Mouse (Mus musculus): Measurements from ENCODE around the gene Snx29. TPM values are rescaled to one million over a fixed set of nuclear protein-coding genes. Genes with fewer than 3 reads are reported as not detected.

Gene Snx29
- total RNA-seq, 1 experiment: 9.6 TPM

- Histone ChIP-seq H3K9ac (ENCODE audit: insufficient read depth, low read depth, low read length, poor library complexity, severe bottlenecking) (no peak overlapping the region), H3K4me1 (ENCODE audit: control insufficient read depth in 2 of 2, insufficient read depth in 2 of 2, low read length in 2 of 2, poor library complexity in 1 of 2) (0 out of 4 replicates have a peak, but pooled peaks cover 0 to 2% of the 10 kb centered on the region in 2 experiments), H3K27ac (ENCODE audit: insufficient read depth, low read depth, low read length, poor library complexity, severe bottlenecking) (no peak overlapping the region), H3K4me3 (ENCODE audit: insufficient read depth in 1 of 2, low read depth in 1 of 2, low read length in 2 of 2, poor library complexity in 1 of 2, severe bottlenecking in 1 of 2) (no peak overlapping the region), H3K36me3 (ENCODE audit: control insufficient read depth, insufficient read depth, low read length, poor library complexity, severe bottlenecking) (no peaks in the 10 kb centered on the region), H3K9me3 (ENCODE audit: control insufficient read depth, insufficient read depth, low read depth, low read length) (no peaks in the 10 kb centered on the region)
- no peak for TF ChIP-seq MAFK (IDR thresholded peaks at IDR 0.05; ENCODE audit: insufficient read depth, low read depth, low read length)
- TF ChIP-seq ZNF384 (IDR thresholded peaks at IDR 0.05; ENCODE audit: low read depth, low read length): no peak
- no peak for TF ChIP-seq ZC3H11A (IDR thresholded peaks at IDR 0.05; ENCODE audit: borderline replicate concordance, low read depth, low read length)
- TF ChIP-seq CHD2 (IDR thresholded peaks at IDR 0.05; ENCODE audit: low read depth, low read length): no peak
- no peak for TF ChIP-seq HCFC1 (IDR thresholded peaks at IDR 0.05; ENCODE audit: borderline replicate concordance, insufficient read depth, low read length)
- no peak for DNase-seq (ENCODE audit: low read depth, low spot score)
- in situ Hi-C loops (cut with MboI; ENCODE audit: low sequenced_read_pairs in 2 of 2, unreplicated experiment in 2 of 2): no loop called here
Measured at GRCm38 (mm10) chr16:11469491-11469890, 146.8 kb downstream of the Snx29 start.

DNA sequence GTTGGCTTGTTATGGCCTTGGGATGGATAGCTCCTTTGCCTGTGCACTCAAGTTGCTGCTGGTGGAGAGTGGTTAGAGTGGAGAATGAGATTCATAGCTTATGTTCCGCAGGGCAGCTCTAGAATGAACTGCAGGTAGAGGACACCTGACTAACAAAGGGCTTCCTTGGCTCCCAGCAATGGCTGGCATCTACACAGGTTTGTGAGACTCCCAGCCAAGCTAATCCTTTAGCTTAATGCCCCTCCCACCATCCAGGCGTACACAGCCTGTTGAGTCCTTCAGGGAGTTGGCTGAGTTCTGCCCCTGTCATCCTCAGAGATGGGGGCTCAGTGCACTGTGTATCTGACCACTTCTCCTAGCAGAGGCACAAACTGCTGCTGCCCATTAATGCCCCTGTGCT lies 148.5 kb downstream of the Snx29 start:
- no peak overlapping the region for H3K4me3 ChIP-seq (ENCODE audit: insufficient read depth in 1 of 2, low read depth in 1 of 2, low read length in 2 of 2, poor library complexity in 1 of 2, severe bottlenecking in 1 of 2)
- no peak for DNase-seq (ENCODE audit: low read depth, low spot score)
- no peaks in the 10 kb centered on the region for H3K36me3 ChIP-seq (ENCODE audit: control insufficient read depth, insufficient read depth, low read length, poor library complexity, severe bottlenecking)
- H3K9me3 ChIP-seq (ENCODE audit: control insufficient read depth, insufficient read depth, low read depth, low read length): no peaks in the 10 kb centered on the region
- H3K4me1 ChIP-seq (ENCODE audit: control insufficient read depth in 2 of 2, insufficient read depth in 2 of 2, low read length in 2 of 2, poor library complexity in 1 of 2): 0 out of 4 replicates have a peak, but pooled peaks cover 0 to 2% of the 10 kb centered on the region in 2 experiments
- in situ Hi-C loops (cut with MboI; ENCODE audit: low sequenced_read_pairs in 2 of 2, unreplicated experiment in 2 of 2): no loop called here
- no peak overlapping the region for H3K27ac ChIP-seq (ENCODE audit: insufficient read depth, low read depth, low read length, poor library complexity, severe bottlenecking)
- no peak overlapping the region for H3K9ac ChIP-seq (ENCODE audit: insufficient read depth, low read depth, low read length, poor library complexity, severe bottlenecking)
- TF ChIP-seq CHD2 (IDR thresholded peaks at IDR 0.05; ENCODE audit: low read depth, low read length) (no peak), HCFC1 (IDR thresholded peaks at IDR 0.05; ENCODE audit: borderline replicate concordance, insufficient read depth, low read length) (no peak)

DNA sequence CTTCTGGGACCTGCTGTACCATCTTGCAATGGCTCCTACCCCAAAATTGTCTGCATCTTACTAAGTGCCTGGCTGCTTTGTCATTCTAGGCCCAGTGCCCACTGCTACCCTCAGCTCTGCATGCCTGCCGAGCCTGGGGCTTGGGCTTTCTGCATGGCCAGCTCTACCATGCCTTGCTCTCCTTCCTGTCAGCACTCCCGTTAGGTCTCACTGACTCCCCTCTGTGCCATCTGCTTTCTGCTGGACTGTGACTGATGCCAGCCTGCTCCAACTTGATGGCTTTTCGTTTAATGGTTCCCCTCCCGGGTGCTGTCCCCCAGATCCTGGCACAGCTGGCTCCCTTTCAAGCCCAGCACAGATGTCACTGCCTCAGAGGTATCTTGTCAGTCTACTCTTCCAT lies 150.1 kb downstream of the Snx29 start:
- H3K4me1 ChIP-seq (ENCODE audit: control insufficient read depth in 2 of 2, insufficient read depth in 2 of 2, low read length in 2 of 2, poor library complexity in 1 of 2): 0 out of 4 replicates have a peak, but pooled peaks cover 0 to 2% of the 10 kb centered on the region in 2 experiments
- no peak overlapping the region for H3K4me3 ChIP-seq (ENCODE audit: insufficient read depth in 1 of 2, low read depth in 1 of 2, low read length in 2 of 2, poor library complexity in 1 of 2, severe bottlenecking in 1 of 2)
- DNase-seq (ENCODE audit: low read depth, low spot score): no peak
- no peak for TF ChIP-seq HCFC1 (IDR thresholded peaks at IDR 0.05; ENCODE audit: borderline replicate concordance, insufficient read depth, low read length)
- TF ChIP-seq ZC3H11A (IDR thresholded peaks at IDR 0.05; ENCODE audit: borderline replicate concordance, low read depth, low read length): no peak
- TF ChIP-seq MAFK (IDR thresholded peaks at IDR 0.05; ENCODE audit: insufficient read depth, low read depth, low read length): no peak
- TF ChIP-seq ZNF384 (IDR thresholded peaks at IDR 0.05; ENCODE audit: low read depth, low read length): no peak
- no peak for TF ChIP-seq CHD2 (IDR thresholded peaks at IDR 0.05; ENCODE audit: low read depth, low read length)
- H3K36me3 ChIP-seq (ENCODE audit: control insufficient read depth, insufficient read depth, low read length, poor library complexity, severe bottlenecking): no peaks in the 10 kb centered on the region
- H3K9ac ChIP-seq (ENCODE audit: insufficient read depth, low read depth, low read length, poor library complexity, severe bottlenecking): no peak overlapping the region
- H3K9me3 ChIP-seq (ENCODE audit: control insufficient read depth, insufficient read depth, low read depth, low read length): no peaks in the 10 kb centered on the region
- in situ Hi-C loops (cut with MboI; ENCODE audit: low sequenced_read_pairs in 2 of 2, unreplicated experiment in 2 of 2): no loop called here
- no peak overlapping the region for H3K27ac ChIP-seq (ENCODE audit: insufficient read depth, low read depth, low read length, poor library complexity, severe bottlenecking)

GRCm38 (mm10) chr16:11473474-11473873 lies 150.8 kb downstream of the Snx29 start:
- Histone ChIP-seq H3K4me3 (ENCODE audit: insufficient read depth in 1 of 2, low read depth in 1 of 2, low read length in 2 of 2, poor library complexity in 1 of 2, severe bottlenecking in 1 of 2) (no peak overlapping the region), H3K9me3 (ENCODE audit: control insufficient read depth, insufficient read depth, low read depth, low read length) (no peaks in the 10 kb centered on the region), H3K4me1 (ENCODE audit: control insufficient read depth in 2 of 2, insufficient read depth in 2 of 2, low read length in 2 of 2, poor library complexity in 1 of 2) (0 out of 4 replicates have a peak, but pooled peaks cover 0 to 2% of the 10 kb centered on the region in 2 experiments), H3K27ac (ENCODE audit: insufficient read depth, low read depth, low read length, poor library complexity, severe bottlenecking) (no peak overlapping the region), H3K9ac (ENCODE audit: insufficient read depth, low read depth, low read length, poor library complexity, severe bottlenecking) (no peak overlapping the region), H3K36me3 (ENCODE audit: control insufficient read depth, insufficient read depth, low read length, poor library complexity, severe bottlenecking) (no peaks in the 10 kb centered on the region)
- no peak for DNase-seq (ENCODE audit: low read depth, low spot score)
- TF ChIP-seq MAFK (IDR thresholded peaks at IDR 0.05; ENCODE audit: insufficient read depth, low read depth, low read length) (no peak), CHD2 (IDR thresholded peaks at IDR 0.05; ENCODE audit: low read depth, low read length) (no peak), HCFC1 (IDR thresholded peaks at IDR 0.05; ENCODE audit: borderline replicate concordance, insufficient read depth, low read length) (no peak)
- in situ Hi-C loops (cut with MboI; ENCODE audit: low sequenced_read_pairs in 2 of 2, unreplicated experiment in 2 of 2): no loop called here

- Histone ChIP-seq H3K36me3 (ENCODE audit: control insufficient read depth, insufficient read depth, low read length, poor library complexity, severe bottlenecking) (no peaks in the 10 kb centered on the region), H3K27ac (ENCODE audit: insufficient read depth, low read depth, low read length, poor library complexity, severe bottlenecking) (no peak overlapping the region), H3K4me3 (ENCODE audit: insufficient read depth in 1 of 2, low read depth in 1 of 2, low read length in 2 of 2, poor library complexity in 1 of 2, severe bottlenecking in 1 of 2) (no peak overlapping the region), H3K9ac (ENCODE audit: insufficient read depth, low read depth, low read length, poor library complexity, severe bottlenecking) (no peak overlapping the region), H3K4me1 (ENCODE audit: control insufficient read depth in 2 of 2, insufficient read depth in 2 of 2, low read length in 2 of 2, poor library complexity in 1 of 2) (no peaks in the 10 kb centered on the region), H3K9me3 (ENCODE audit: control insufficient read depth, insufficient read depth, low read depth, low read length) (no peaks in the 10 kb centered on the region)
- DNase-seq (ENCODE audit: low read depth, low spot score): no peak
- TF ChIP-seq CHD2 (IDR thresholded peaks at IDR 0.05; ENCODE audit: low read depth, low read length) (no peak), ZC3H11A (IDR thresholded peaks at IDR 0.05; ENCODE audit: borderline replicate concordance, low read depth, low read length) (no peak), ZNF384 (IDR thresholded peaks at IDR 0.05; ENCODE audit: low read depth, low read length) (no peak), MAFK (IDR thresholded peaks at IDR 0.05; ENCODE audit: insufficient read depth, low read depth, low read length) (no peak), HCFC1 (IDR thresholded peaks at IDR 0.05; ENCODE audit: borderline replicate concordance, insufficient read depth, low read length) (no peak)
- in situ Hi-C loops (cut with MboI; ENCODE audit: low sequenced_read_pairs in 2 of 2, unreplicated experiment in 2 of 2): no loop called here
Measured at GRCm38 (mm10) chr16:11473893-11474505, 151.3 kb downstream of the Snx29 start.
